Mouse (Mus musculus) CH12.LX (cell line): Measurements from ENCODE around the gene Gjb4. TPM values are rescaled to one million over a fixed set of nuclear protein-coding genes. Genes with fewer than 3 reads are reported as not detected.

Experiments used
- DNase-seq: peaks from one replicate; pipeline ENCODE4 v3.0.0-alpha.2; 2013; ENCODE audit errors: extremely low read depth
- H3K27ac ChIP-seq: 2 replicates; pipeline ENCODE4 v1.5.1; 2012; ENCODE audit warnings: low read depth, mild to moderate bottlenecking, control low read depth, moderate library complexity; ENCODE audit not compliant: insufficient read depth
- H3K27me3 ChIP-seq: replicated peaks from 2 replicates; pipeline ENCODE3; 2012; ENCODE audit warnings: inconsistent platforms
- H3K36me3 ChIP-seq, 2 experiments: replicated peaks in 1 of 2; 2 replicates each; pipeline versions ENCODE3 to v1.6.1; 2012; ENCODE audit warnings: inconsistent platforms in 1 of 2, low read length in 1 of 2, mild to moderate bottlenecking in 1 of 2, mixed read lengths in 1 of 2, moderate library complexity in 1 of 2; ENCODE audit not compliant: control insufficient read depth in 1 of 2, insufficient read depth in 1 of 2
- H3K4me1 ChIP-seq, 2 experiments: 2 replicates each; pipeline ENCODE4 v1.6.1; 2012; ENCODE audit warnings: inconsistent platforms in 1 of 2, moderate library complexity in 1 of 2; ENCODE audit not compliant: insufficient read depth in 2 of 2, control insufficient read depth in 1 of 2
- H3K4me2 ChIP-seq: 2 replicates; pipeline ENCODE4 v1.6.1; 2012; ENCODE audit warnings: low read depth, mild to moderate bottlenecking, control low read depth; ENCODE audit not compliant: poor library complexity, insufficient read depth, severe bottlenecking
- H3K4me3 ChIP-seq, 3 experiments: fragments of 150-350 bp in 1 of 3; sonication (generic) in 1 of 3; replicated peaks in 1 of 3; 2 replicates each; pipeline versions ENCODE3 to v1.5.1; 2011 to 2012; ENCODE audit warnings: low read depth in 2 of 3, low read length in 2 of 3, mild to moderate bottlenecking in 2 of 3, moderate library complexity in 2 of 3, control low read depth in 1 of 3, improper control_type of control experiment in 1 of 3, inconsistent platforms in 1 of 3, mixed read lengths in 1 of 3; ENCODE audit not compliant: poor library complexity in 1 of 3
- H3K79me2 ChIP-seq: replicated peaks from 2 replicates; pipeline ENCODE4 v1.6.1; 2012; ENCODE audit warnings: mild to moderate bottlenecking, moderate library complexity; ENCODE audit not compliant: control insufficient read depth, poor library complexity, insufficient read depth, severe bottlenecking; ENCODE audit errors: extremely low read depth
- H3K9ac ChIP-seq: 2 replicates; pipeline ENCODE4 v1.6.1; 2012; ENCODE audit warnings: low read depth, mild to moderate bottlenecking, control low read depth, moderate library complexity; ENCODE audit not compliant: insufficient read depth
- H3K9me3 ChIP-seq: replicated peaks from 2 replicates; pipeline ENCODE3; 2012; ENCODE audit warnings: low read length, inconsistent platforms, mixed read lengths
- BHLHE40 ChIP-seq: IDR thresholded peaks from 2 replicates; pipeline ENCODE4 v1.6.1; 2011; ENCODE audit warnings: mild to moderate bottlenecking, low read depth, low read length, improper control_type of control experiment
- CHD1 ChIP-seq: IDR thresholded peaks from 2 replicates; pipeline ENCODE4 v1.6.1; 2012; ENCODE audit warnings: low read depth, low read length, improper control_type of control experiment, inconsistent platforms
- CHD2 ChIP-seq: IDR thresholded peaks from 2 replicates; pipeline ENCODE4 v1.6.1; 2011; ENCODE audit warnings: low read length, improper control_type of control experiment
- CTCF ChIP-seq, 2 experiments: IDR thresholded peaks in 1 of 2; conservative IDR thresholded peaks in 1 of 2; 2 replicates each; pipeline ENCODE4 v1.5.1; 2011 to 2012; ENCODE audit warnings: low read depth in 2 of 2, low read length in 2 of 2, improper control_type of control experiment in 1 of 2, inconsistent platforms in 1 of 2, mild to moderate bottlenecking in 1 of 2, moderate library complexity in 1 of 2
- ELF1 ChIP-seq: IDR thresholded peaks from 2 replicates; pipeline ENCODE4 v1.6.1; 2014; ENCODE audit warnings: low read depth, mild to moderate bottlenecking, inconsistent platforms, low read length, improper control_type of control experiment
- GABPA ChIP-seq: IDR thresholded peaks from 2 replicates; pipeline ENCODE4 v1.6.1; 2012; ENCODE audit warnings: low read depth, low read length, improper control_type of control experiment, inconsistent platforms; ENCODE audit not compliant: insufficient replicate concordance
- HCFC1 ChIP-seq: IDR thresholded peaks from 2 replicates; pipeline ENCODE4 v1.6.1; 2012; ENCODE audit warnings: low read depth, mild to moderate bottlenecking, inconsistent platforms, low read length, improper control_type of control experiment
- JUN ChIP-seq: IDR thresholded peaks from 2 replicates; pipeline ENCODE4 v1.6.1; 2011; ENCODE audit warnings: low read depth, mild to moderate bottlenecking, low read length, improper control_type of control experiment, moderate library complexity; ENCODE audit not compliant: insufficient read depth
- JUND ChIP-seq: conservative IDR thresholded peaks from 2 replicates; pipeline ENCODE4 v1.6.1; 2011; ENCODE audit warnings: low read depth, low read length, improper control_type of control experiment
- KAT2A ChIP-seq: IDR thresholded peaks from 2 replicates; pipeline ENCODE4 v1.6.1; 2012; ENCODE audit warnings: low read length, improper control_type of control experiment, inconsistent platforms; ENCODE audit not compliant: insufficient replicate concordance
- MAFK ChIP-seq: IDR thresholded peaks from 2 replicates; pipeline ENCODE4 v1.6.1; 2011; ENCODE audit warnings: low read length, improper control_type of control experiment; ENCODE audit not compliant: insufficient replicate concordance
- MAZ ChIP-seq: IDR thresholded peaks from 2 replicates; pipeline ENCODE4 v1.6.1; 2012; ENCODE audit warnings: low read depth, mild to moderate bottlenecking, inconsistent platforms, low read length, improper control_type of control experiment, moderate library complexity
- MEF2A ChIP-seq: IDR thresholded peaks from 2 replicates; pipeline ENCODE4 v1.6.1; 2014; ENCODE audit warnings: low read depth, mild to moderate bottlenecking, inconsistent platforms, low read length, improper control_type of control experiment, borderline replicate concordance
- MXI1 ChIP-seq: IDR thresholded peaks from 2 replicates; pipeline ENCODE4 v1.6.1; 2011; ENCODE audit warnings: mild to moderate bottlenecking, low read depth, low read length, improper control_type of control experiment
- NELFE ChIP-seq: IDR thresholded peaks from 2 replicates; pipeline ENCODE4 v1.6.1; 2011; ENCODE audit warnings: low read depth, low read length, improper control_type of control experiment
- NRF1 ChIP-seq: IDR thresholded peaks from 2 replicates; pipeline ENCODE4 v1.6.1; 2014; ENCODE audit warnings: low read depth, mild to moderate bottlenecking, inconsistent platforms, low read length, improper control_type of control experiment, moderate library complexity
- PAX5 ChIP-seq: IDR thresholded peaks from 2 replicates; pipeline ENCODE4 v1.6.1; 2012; ENCODE audit warnings: low read length, inconsistent platforms, mixed read lengths
- POLR2A ChIP-seq: IDR thresholded peaks from 2 replicates; pipeline ENCODE4 v1.6.1; 2011; ENCODE audit warnings: low read depth, mild to moderate bottlenecking, improper control_type of control experiment, low read length
- POLR2AphosphoS2 ChIP-seq: IDR thresholded peaks from 2 replicates; pipeline ENCODE4 v1.6.1; 2011; ENCODE audit warnings: low read depth, low read length, improper control_type of control experiment
- RCOR1 ChIP-seq: conservative IDR thresholded peaks from 2 replicates; pipeline ENCODE4 v1.6.1; 2012; ENCODE audit warnings: low read depth, mild to moderate bottlenecking, inconsistent platforms, low read length, improper control_type of control experiment
- SIN3A ChIP-seq: IDR thresholded peaks from 2 replicates; pipeline ENCODE4 v1.6.1; 2012; ENCODE audit warnings: low read length, improper control_type of control experiment, inconsistent platforms
- SMC3 ChIP-seq: IDR thresholded peaks from 2 replicates; pipeline ENCODE4 v1.6.1; 2011; ENCODE audit warnings: low read depth, low read length, improper control_type of control experiment
- TBP ChIP-seq: conservative IDR thresholded peaks from 2 replicates; pipeline ENCODE4 v1.6.1; 2011; ENCODE audit warnings: low read depth, low read length, improper control_type of control experiment
- TCF12 ChIP-seq: IDR thresholded peaks from 2 replicates; pipeline ENCODE4 v1.6.1; 2014; ENCODE audit warnings: low read depth, mild to moderate bottlenecking, inconsistent platforms, low read length, improper control_type of control experiment
- UBTF ChIP-seq: IDR thresholded peaks from 2 replicates; pipeline ENCODE4 v1.6.1; 2012; ENCODE audit warnings: low read depth, mild to moderate bottlenecking, inconsistent platforms, low read length, improper control_type of control experiment, moderate library complexity
- USF1 ChIP-seq: IDR thresholded peaks from 2 replicates; pipeline ENCODE4 v1.6.1; 2014; ENCODE audit warnings: low read depth, mild to moderate bottlenecking, inconsistent platforms, low read length, improper control_type of control experiment
- USF2 ChIP-seq: conservative IDR thresholded peaks from 2 replicates; pipeline ENCODE4 v1.6.1; 2011; ENCODE audit warnings: low read depth, low read length, improper control_type of control experiment
- ZKSCAN1 ChIP-seq: IDR thresholded peaks from 2 replicates; pipeline ENCODE4 v1.6.1; 2012; ENCODE audit warnings: low read depth, inconsistent platforms, low read length, improper control_type of control experiment, borderline replicate concordance
- dilution Hi-C: fragments of 300-500 bp; cut with MboI; formaldehyde crosslinking; loops from 2 replicates; pipeline ENCODE4 v1.14.3; 2020; ENCODE audit warnings: low sequenced_read_pairs; ENCODE audit not compliant: extremely low pct_unique_long_range_greater_than_20kb, extremely low pct_ligation_motif_present
- in situ Hi-C: fragments of 300-500 bp; cut with MboI; formaldehyde crosslinking; loops from 3 replicates; pipeline ENCODE4 v1.14.3; 2019; ENCODE audit warnings: low sequenced_read_pairs, low pct_ligation_motif_present, low pct_unique_long_range_greater_than_20kb, mixed read lengths
- polyA plus RNA-seq: library from polyadenylated mRNA; unstranded; fragments of >175 nt; gene quantifications from 2 replicates; pipeline ENCODE4 v1.2.1, GENCODE M21; 2012; ENCODE audit warnings: low read depth; ENCODE audit not compliant: insufficient read length
- total RNA-seq, 2 experiments: library from RNA; depleted of rRNA; stranded (reverse); fragments of 300-350 nt in 1 of 2; fragments of >200 nt in 1 of 2; gene quantifications; 2 replicates each; pipeline ENCODE4 v1.2.3; 2012 to 2014

Gene Gjb4
- total and polyA plus RNA-seq, 3 experiments = not detected

DNA sequence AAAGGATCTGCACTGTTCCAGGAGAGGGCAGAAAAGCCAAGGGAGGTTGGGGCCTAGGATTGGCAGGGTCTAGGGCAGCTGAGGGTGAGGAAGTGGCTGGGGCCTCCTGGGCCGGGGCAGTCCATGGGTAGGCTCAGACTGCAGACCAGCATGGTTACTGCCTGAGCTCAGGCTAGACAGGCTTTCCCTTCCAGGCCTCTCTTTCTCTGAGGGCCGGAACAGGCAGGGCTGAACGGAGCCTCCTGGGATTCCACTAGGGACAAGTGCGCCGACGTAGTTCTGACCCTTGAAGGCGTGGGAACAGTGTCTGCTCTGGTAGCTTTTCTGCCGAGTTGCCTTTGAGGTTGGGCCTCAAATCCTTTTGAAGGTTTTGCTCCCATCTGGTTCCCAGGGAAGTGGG, 38.1 kb downstream of the Gjb4 start:
- dilution Hi-C loops = no loop called here

DNA sequence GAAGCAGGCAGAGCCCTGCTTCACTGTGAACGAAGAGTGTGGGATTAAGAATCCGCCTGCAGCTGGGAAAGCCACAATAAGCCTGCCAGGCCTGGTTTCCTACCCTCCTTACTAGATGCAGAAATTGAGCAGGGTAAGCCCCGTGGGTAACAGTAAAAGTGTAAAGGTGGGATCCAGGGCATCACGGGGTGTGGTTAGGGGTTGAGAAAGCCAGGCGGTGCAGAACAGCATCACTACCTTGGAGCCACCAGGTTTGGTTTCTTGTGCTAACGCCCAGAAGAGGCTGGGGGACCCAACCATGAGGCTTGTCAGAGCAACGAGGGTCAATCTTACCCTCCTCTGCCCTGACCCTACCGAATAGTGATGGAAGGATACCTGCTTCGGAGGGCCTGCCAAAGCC, 39.3 kb downstream of the Gjb4 start:
- no peaks in the 10 kb centered on the region for H3K36me3 ChIP-seq
- no peaks in the 10 kb centered on the region for H3K9me3 ChIP-seq
- no peak overlapping the region for H3K4me3 ChIP-seq
- no peak overlapping the region for H3K4me2 ChIP-seq
- peaks cover 49% of the 10 kb centered on the region for H3K27me3 ChIP-seq
- dilution Hi-C loops = no loop called here
- no peak overlapping the region for H3K27ac ChIP-seq
- no peak for DNase-seq
- peaks cover 0 to 9% of the 10 kb centered on the region in 2 experiments; a peak in 1 of 4 replicates for H3K4me1 ChIP-seq
- no peak overlapping the region for H3K9ac ChIP-seq
- in situ Hi-C loops = no loop called here
- H3K79me2 ChIP-seq = no peaks in the 10 kb centered on the region
- TF ChIP-seq USF1 (no peak), CHD1 (no peak), TCF12 (no peak), UBTF (no peak), RCOR1 (no peak), SIN3A (no peak), BHLHE40 (no peak), GABPA (no peak), SMC3 (no peak), PAX5 (no peak), POLR2AphosphoS2 (no peak), ELF1 (no peak), CHD2 (no peak), JUN (no peak), NELFE (no peak), MXI1 (no peak), TBP (no peak), CTCF (conservative IDR thresholded peaks at IDR 0.05 in 1 of 2, IDR thresholded peaks at IDR 0.05 in 1 of 2; ENCODE audit: low read depth in 2 of 2, low read length in 2 of 2) (no peak), JUND (no peak)

More for the DNA sequence above, 38.1 kb downstream of the Gjb4 start:
- H3K4me3 ChIP-seq = no peak overlapping the region
- no peak overlapping the region for H3K27ac ChIP-seq
- no peaks in the 10 kb centered on the region for H3K79me2 ChIP-seq
- H3K4me1 ChIP-seq = peaks cover 0 to 9% of the 10 kb centered on the region in 2 experiments; a peak in 1 of 4 replicates
- TF ChIP-seq TCF12 (no peak), HCFC1 (no peak), SIN3A (no peak), POLR2A (no peak), BHLHE40 (no peak), TBP (no peak), USF2 (no peak), NRF1 (no peak), MAFK (no peak), ZKSCAN1 (no peak), GABPA (no peak), UBTF (no peak), KAT2A (no peak), MEF2A (no peak), USF1 (no peak), MAZ (no peak), JUN (no peak), ELF1 (no peak), NELFE (no peak)
- H3K9me3 ChIP-seq = no peaks in the 10 kb centered on the region
- H3K36me3 ChIP-seq = no peaks in the 10 kb centered on the region
- no peak overlapping the region for H3K9ac ChIP-seq
- no peak for DNase-seq
- H3K27me3 ChIP-seq = peaks cover 49% of the 10 kb centered on the region
- no peak overlapping the region for H3K4me2 ChIP-seq
- in situ Hi-C loops = loop anchor here (5.0 kb wide), 1 partner anchor 73 kb away; the partner anchor contains the start of gene Smim12
